Mouse (Mus musculus): ENCODE results near the gene Adamts3.

DNA sequence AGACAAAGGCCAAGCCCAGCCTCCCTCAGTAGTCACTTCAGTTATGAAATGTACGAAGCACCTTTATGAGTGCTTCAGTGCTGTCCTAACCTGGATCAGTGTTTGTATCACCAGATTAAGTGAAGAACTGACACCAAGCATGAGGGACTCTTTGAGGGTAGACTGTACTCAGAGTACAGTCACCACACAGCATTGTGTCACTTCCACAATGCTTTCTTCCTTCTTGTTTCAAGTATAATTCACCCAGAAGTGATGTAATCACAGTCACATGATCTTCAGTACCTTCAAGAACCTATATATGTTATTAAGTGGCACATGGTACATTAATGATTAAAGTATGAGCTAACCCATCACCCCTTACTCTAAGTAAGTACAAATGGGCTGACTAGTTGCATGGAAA, 24.3 kb downstream of the Adamts3 start:
- no peak for TF ChIP-seq CTCF (IDR thresholded peaks at IDR 0.05; ENCODE audit: low read depth, low read length)
- TF ChIP-seq POLR2AphosphoS5 (IDR thresholded peaks at IDR 0.05; ENCODE audit: insufficient replicate concordance, low read depth, low read length) = no peak
- TF ChIP-seq GATA1 (IDR thresholded peaks at IDR 0.05; ENCODE audit: borderline replicate concordance, low read length) = no peak
